Mouse (Mus musculus) forebrain, embryonic 13.5 days (tissue): ENCODE results near the gene Gm3182. TPM values are rescaled to one million over a fixed set of nuclear protein-coding genes. Genes with fewer than 3 reads are reported as not detected.
"Not testable (repeated sequence)": the region's sequence is repeated elsewhere in the genome, so short reads cannot be mapped to it uniquely, and the experiment has no call there.

Experiments
- ATAC-seq: fragments of 200-750 bp; cut with Nextera tagmentation; 2 replicates; pipeline ENCODE4 v1.8.0; 2017
- H3K27ac ChIP-seq: fragments of 300-500 bp; sonication (generic); 2 replicates; pipeline ENCODE4 v1.5.1; 2015; ENCODE audit warnings: inconsistent platforms, mild to moderate bottlenecking, moderate library complexity
- H3K27me3 ChIP-seq: fragments of 300-500 bp; sonication (generic); 2 replicates; pipeline ENCODE4 v1.6.1; 2015; ENCODE audit warnings: mild to moderate bottlenecking, inconsistent platforms
- H3K36me3 ChIP-seq: fragments of 300-500 bp; sonication (generic); 2 replicates; pipeline ENCODE4 v1.6.1; 2015; ENCODE audit warnings: mild to moderate bottlenecking, inconsistent platforms; ENCODE audit not compliant: poor library complexity, severe bottlenecking
- H3K4me1 ChIP-seq: fragments of 300-500 bp; sonication (generic); 2 replicates; pipeline ENCODE4 v1.6.1; 2015; ENCODE audit warnings: inconsistent platforms
- H3K4me2 ChIP-seq: fragments of 300-500 bp; sonication (generic); 2 replicates; pipeline ENCODE4 v1.6.1; 2015; ENCODE audit warnings: inconsistent platforms, mild to moderate bottlenecking, moderate library complexity
- H3K4me3 ChIP-seq: fragments of 300-500 bp; sonication (generic); 2 replicates; pipeline ENCODE4 v1.5.1; 2015; ENCODE audit warnings: mild to moderate bottlenecking, inconsistent platforms
- H3K9ac ChIP-seq: fragments of 300-500 bp; sonication (generic); 2 replicates; pipeline ENCODE4 v1.6.1; 2015; ENCODE audit warnings: mild to moderate bottlenecking, inconsistent platforms
- H3K9me3 ChIP-seq: fragments of 300-500 bp; sonication (generic); replicated peaks from 2 replicates; pipeline ENCODE4 v1.6.1; 2016; ENCODE audit warnings: inconsistent platforms
- WGBS: fragments of 180-500 bp; shearing (Covaris S2); methylation state at CpG from one replicate; pipeline ENCODE4 v1.1.7; 2015; 5-methylcytosine and 5-hydroxymethylcytosine counted together
- polyA plus RNA-seq: library from polyadenylated mRNA; unstranded; fragments of >200 nt; fragmentation: Nextera tagmentation; extraction: Ambion mirVana; gene quantifications from 2 replicates; pipeline ENCODE4 v1.2.1, GENCODE M21; 2015

The Gm3182 gene
- polyA plus RNA-seq: not detected in 2 replicates

- H3K9me3 ChIP-seq, H3K4me2 ChIP-seq, H3K4me3 ChIP-seq, H3K9ac ChIP-seq, ATAC-seq, H3K27me3 ChIP-seq, H3K27ac ChIP-seq, H3K4me1 ChIP-seq, H3K36me3 ChIP-seq: not testable (repeated sequence)
- 78% methylated on average over 1 of the region's 2 CpGs for WGBS
These were observed at the start of gene Gm3182 for GRCm38 (mm10) chr14:4481445-4481844. Gm3182 (plus strand) TSS chr14:4481745.

GRCm38 (mm10) chr14:4499425-4499824, 17.9 kb downstream of the Gm3182 start:
- Histone ChIP-seq H3K4me2 (peak overlapping the region; percentile 60), H3K9ac (peak overlapping the region; percentile 51; the same call in 1 of the 2 replicates), H3K4me3 (peak overlapping the region; percentile 40)
- ATAC-seq, H3K4me1 ChIP-seq, H3K36me3 ChIP-seq, H3K27ac ChIP-seq, H3K9me3 ChIP-seq, H3K27me3 ChIP-seq: not testable (repeated sequence)
- WGBS: 7% methylated on average over 14 of the region's 25 CpGs

Other genes with a start within 250 kb of the Gm3182 start
- not detected in 2 replicates for gene Gm3138, start 232.1 kb upstream of the Gm3182 start, polyA plus RNA-seq
- gene Gm3149, start 164.5 kb upstream of the Gm3182 start, polyA plus RNA-seq: not detected in 2 replicates
- 2.2 and 3.5 TPM in 2 replicates for gene 2610042L04Rik, start 147.0 kb upstream of the Gm3182 start, polyA plus RNA-seq
- not detected in 2 replicates for gene Gm3159, start 84.2 kb upstream of the Gm3182 start, polyA plus RNA-seq
- gene Gm3164, start 66.3 kb upstream of the Gm3182 start, polyA plus RNA-seq: 1.9 and 2.3 TPM in 2 replicates
- 1.7 TPM in 1 of 2 replicates, not detected in the other for gene Gm3173, start 50.8 kb upstream of the Gm3182 start, polyA plus RNA-seq
- gene Gm3047, start 73.7 kb downstream of the Gm3182 start, polyA plus RNA-seq: not detected in 2 replicates
- gene Gm8159, start 150.6 kb downstream of the Gm3182 start, polyA plus RNA-seq: not detected in 2 replicates
- gene Gm3239, start 182.4 kb downstream of the Gm3182 start, polyA plus RNA-seq: 0.43 TPM in 1 of 2 replicates, not detected in the other
- gene Gm7876, start 227.5 kb downstream of the Gm3182 start, polyA plus RNA-seq: not detected in 2 replicates
- 1.5 and 1.7 TPM in 2 replicates for gene Gm3252, start 245.0 kb downstream of the Gm3182 start, polyA plus RNA-seq